Mouse (Mus musculus) ZHBTc4 (cell line): ENCODE measurements at regions not wholly inside any gene's neighbourhood (a gene's known extent, or its start where the extent isn't known, plus 50 kb on each side); places are given as distances from the start of the nearest gene placed in this dataset.
A peak's percentile ranks its signal among the peaks of the same experiment; 100 is the strongest.

Source experiments
- DNase-seq: peaks from one replicate; pipeline ENCODE4 v3.0.0-alpha.2; 2011; ENCODE audit warnings: low read depth, low spot score

DNA sequence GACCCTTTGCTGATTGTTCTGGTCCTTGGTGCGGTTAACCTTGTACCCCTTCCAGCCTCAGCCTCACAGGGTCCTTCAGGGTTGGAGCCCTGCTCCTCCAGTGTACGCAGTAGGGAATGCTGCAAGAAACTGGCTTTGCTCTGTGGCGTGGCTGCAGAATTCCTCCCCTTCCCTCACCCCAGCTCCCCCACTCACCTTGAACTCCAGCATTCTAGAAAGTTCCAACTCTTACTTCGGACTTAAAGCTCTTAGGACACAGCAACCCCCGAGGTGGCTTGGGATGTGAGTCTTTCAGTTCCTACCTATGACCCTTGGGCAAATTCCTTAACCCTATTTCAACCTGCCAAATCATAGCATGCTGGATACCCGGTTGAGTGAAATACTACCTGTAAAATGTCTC, 73.3 kb upstream of the 1700024P04Rik start:
- DNase-seq, result no peak

DNA sequence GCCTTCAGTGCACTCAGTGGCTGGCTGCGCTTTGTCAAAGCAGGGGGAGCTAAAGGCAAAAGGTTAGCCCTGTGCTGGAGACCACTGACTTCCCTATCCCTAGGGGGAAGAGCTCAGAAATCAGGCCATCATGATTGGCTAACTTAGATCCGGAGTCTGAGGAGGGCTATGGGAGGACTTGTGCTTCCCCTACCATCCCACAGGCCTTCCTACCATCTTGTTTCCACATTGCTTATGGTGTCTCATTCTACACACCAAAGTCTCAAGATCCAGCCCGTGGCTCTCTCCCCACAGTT, 72.9 kb upstream of the 1700024P04Rik start:
- DNase-seq, result no peak

GRCm38 (mm10) chr13:99056432-99057292, 72.3 kb upstream of the 1700024P04Rik start:
- no peak for DNase-seq

- no peak for DNase-seq
Observed at GRCm38 (mm10) chr13:99055609-99056321, 71.4 kb upstream of the 1700024P04Rik start.

- no peak for DNase-seq
Observed at GRCm38 (mm10) chr13:99052076-99052475, 67.7 kb upstream of the 1700024P04Rik start.

DNA sequence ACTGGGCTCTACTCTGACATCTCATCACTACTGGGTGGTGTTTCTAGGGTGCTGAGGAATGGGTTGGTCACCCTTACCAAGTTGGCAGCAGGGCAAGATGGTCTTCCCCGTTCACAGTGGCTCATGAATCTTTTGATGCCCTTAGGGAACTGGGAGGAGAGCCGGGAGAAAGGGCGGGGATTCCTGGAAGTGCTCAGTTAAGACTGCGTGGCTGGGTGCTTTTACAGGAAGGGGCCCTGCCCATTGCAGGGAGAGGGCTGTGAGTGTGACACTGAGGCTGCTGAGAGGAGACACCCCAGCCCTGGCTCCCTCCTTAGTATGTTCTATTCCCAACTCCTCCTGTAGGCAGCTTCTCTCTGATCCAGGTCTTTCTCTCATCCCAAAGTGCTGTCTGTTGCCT, 65.3 kb upstream of the 1700024P04Rik start:
- DNase-seq, result peak; percentile 61

- DNase-seq, result no peak
Observed at GRCm38 (mm10) chr13:99048651-99049100, 64.3 kb upstream of the 1700024P04Rik start.

- no peak for DNase-seq
Observed at GRCm38 (mm10) chr13:99047219-99047618, 62.9 kb upstream of the 1700024P04Rik start.

DNA sequence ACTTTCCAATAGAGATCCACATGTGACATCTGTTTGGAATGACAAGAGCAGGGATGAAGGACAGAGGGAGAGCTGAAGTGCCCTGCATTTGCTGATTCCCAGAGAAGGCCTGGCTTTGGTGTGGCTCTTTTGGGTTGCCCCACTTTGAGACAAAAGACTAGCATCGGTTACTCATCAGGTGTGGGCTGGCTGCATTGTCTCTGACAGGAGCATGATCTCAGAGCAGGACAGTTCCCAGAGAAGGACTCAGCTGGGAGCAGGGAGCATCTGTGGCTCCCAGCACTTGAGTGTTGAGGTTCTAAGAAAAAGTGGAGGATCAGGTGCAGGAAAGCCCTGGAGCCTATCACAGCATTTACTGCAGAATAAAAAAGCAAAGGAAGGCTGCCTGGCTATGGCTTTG, 62.4 kb upstream of the 1700024P04Rik start:
- no peak for DNase-seq

- no peak for DNase-seq
Observed at GRCm38 (mm10) chr13:99042086-99042485, 57.7 kb upstream of the 1700024P04Rik start.

- DNase-seq, result no peak
Observed at GRCm38 (mm10) chr13:99041256-99041655, 56.9 kb upstream of the 1700024P04Rik start.

- no peak for DNase-seq
Observed at GRCm38 (mm10) chr13:99040846-99041245, 56.5 kb upstream of the 1700024P04Rik start.

DNA sequence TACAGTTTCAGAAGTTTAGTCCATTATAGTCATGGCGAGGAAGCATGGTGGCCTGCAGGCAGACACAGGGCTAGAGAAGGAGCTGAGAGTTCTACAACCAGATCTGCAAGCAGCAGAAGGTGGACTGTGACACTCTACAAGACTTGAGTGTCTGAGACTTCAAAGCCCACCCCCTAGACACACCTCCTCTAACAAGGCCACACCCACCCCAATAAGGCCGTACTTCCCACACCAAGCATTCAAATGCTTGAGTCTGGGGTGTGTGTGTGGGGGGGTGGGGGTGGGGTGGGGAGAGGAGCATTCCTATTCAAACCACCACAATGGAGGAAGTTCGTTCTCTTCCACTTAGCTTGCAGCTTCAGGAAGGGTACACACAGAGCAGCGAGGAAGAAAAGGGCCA, 55.8 kb upstream of the 1700024P04Rik start:
- DNase-seq, result peak; percentile 88

DNA sequence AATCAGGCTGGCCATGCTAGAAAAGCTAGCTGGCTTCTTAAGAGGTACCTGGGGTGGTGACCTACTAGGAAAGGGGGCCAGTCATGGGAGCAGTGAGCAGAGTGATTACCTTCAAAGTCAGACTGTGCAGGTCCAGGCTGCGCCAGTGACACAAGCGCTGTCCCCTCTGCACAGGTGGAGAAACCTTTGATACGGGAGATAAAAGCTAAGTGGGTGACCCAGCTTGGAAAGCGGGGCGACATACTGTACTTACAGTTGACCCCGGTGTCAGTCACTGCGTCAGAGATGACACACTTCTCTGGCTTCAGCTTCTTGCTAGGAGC, 54.7 kb upstream of the 1700024P04Rik start:
- DNase-seq, result no peak

DNA sequence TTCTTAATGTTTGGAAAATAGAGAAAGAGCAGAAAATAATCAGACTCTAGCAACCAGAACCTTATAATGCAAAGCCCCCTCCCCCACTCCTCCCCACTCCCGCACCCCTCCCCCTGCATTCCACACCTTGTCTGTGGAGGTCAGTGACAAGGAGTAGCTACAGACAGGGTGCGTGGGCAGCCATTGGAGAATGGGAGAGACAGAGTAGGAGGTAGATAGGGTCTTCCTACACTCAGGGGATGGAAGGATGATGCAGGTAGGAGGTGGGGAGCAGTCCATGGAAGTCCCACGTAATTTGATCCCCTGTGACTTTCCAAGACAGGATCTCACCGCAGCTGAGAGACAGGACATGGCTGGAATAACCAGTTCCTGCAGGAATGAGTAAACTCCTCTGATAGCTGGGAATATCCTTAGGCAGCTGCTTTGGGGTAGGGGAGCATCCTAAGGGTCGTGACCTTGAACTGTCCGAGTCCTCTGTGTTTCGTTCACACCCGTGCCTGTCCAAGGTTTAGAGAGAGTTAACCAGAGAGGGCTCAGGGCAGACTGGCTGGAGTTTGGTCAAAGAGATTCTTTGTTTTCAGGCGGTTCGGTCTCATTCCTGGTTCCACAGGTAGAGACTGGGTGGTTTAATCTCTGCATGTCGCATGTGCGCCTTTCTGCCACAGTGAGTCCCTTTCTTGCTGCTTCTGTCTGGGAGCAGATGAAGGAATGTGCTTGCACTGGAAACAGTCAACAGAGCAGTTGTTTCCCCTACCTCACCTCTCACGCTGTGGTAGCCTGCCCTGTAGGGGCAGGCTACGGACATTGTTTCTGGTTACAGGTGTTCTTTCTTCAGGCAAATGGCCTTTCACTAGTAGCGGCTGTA, 54.1 kb upstream of the 1700024P04Rik start:
- peak; percentile 76 for DNase-seq

GRCm38 (mm10) chr13:99037131-99037530, 52.8 kb upstream of the 1700024P04Rik start:
- peak; percentile 83 for DNase-seq
